Mouse (Mus musculus): ENCODE measurements around the gene Tulp3.

DNA sequence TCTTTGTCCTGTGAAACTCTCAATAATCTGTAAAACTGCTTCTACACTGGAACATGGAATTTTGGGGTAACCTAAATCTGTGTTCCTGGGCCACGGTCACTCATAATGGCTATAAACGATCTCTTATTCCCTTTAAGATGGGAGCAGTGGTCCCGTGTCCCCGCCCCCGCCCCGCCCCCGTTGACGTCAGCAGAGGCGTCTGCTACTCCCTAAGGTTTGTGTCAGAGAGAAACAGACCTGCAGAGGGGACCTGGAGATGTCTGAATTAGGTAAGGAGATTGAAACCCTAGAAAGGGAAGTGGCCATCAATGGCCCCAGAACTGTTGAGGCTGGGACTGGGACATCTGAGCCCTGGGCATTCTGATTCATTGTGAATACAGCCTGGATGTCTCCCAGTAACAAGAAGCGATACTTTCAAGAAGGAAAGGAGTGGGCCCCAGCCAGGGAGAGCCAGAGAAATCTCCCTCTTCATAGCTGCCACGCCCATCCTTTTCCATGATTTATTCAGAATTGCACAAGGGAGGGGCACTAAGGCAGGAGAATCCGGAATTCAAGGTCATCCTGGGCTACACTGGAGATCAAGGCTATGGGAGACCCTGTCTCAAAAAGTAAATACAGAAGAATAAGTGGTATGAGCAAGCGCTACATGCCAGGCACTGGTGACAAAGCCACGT is 75.0 kb downstream of the Tulp3 start:
- TF ChIP-seq CTCF (IDR thresholded peaks at IDR 0.05; ENCODE audit: borderline replicate concordance, control insufficient read depth, extremely low read depth, insufficient read depth, low read length, poor library complexity) (no peak), POLR2A (IDR thresholded peaks at IDR 0.05; ENCODE audit: control insufficient read depth, extremely low read depth, insufficient read depth, low read length, poor library complexity) (no peak)
